Mouse (Mus musculus) neural tube, embryonic 11.5 days (tissue): Measurements from ENCODE around the gene Smyd5. TPM values are rescaled to one million over a fixed set of nuclear protein-coding genes. Genes with fewer than 3 reads are reported as not detected.

Experiments used
- polyA plus RNA-seq: library from polyadenylated mRNA; unstranded; fragments of >200 nt; fragmentation: Nextera tagmentation; extraction: Ambion mirVana; gene quantifications from 2 replicates; pipeline ENCODE4 v1.2.1, GENCODE M21; 2014

Gene Smyd5
- polyA plus RNA-seq, 1 experiment from 2014 or later: 56.9 TPM

Other genes starting within 250 kb of the Smyd5 start
- gene Emx1, start 244.6 kb upstream of the Smyd5 start, polyA plus RNA-seq: not detected in 2 replicates
- 5.5 and 5.7 TPM in 2 replicates for gene Sfxn5, start 98.6 kb upstream of the Smyd5 start, polyA plus RNA-seq
- gene Rab11fip5, start 57.4 kb upstream of the Smyd5 start, polyA plus RNA-seq: 4.4 and 5.5 TPM in 2 replicates
- gene Noto, start 8.1 kb upstream of the Smyd5 start, polyA plus RNA-seq: not detected in 2 replicates
- 712 and 739 TPM in 2 replicates for gene Cct7, start 19.5 kb downstream of the Smyd5 start, polyA plus RNA-seq
- 26.8 and 28.0 TPM in 2 replicates for gene Pradc1, start 20.0 kb downstream of the Smyd5 start, polyA plus RNA-seq
- gene Fbxo41, start 71.0 kb downstream of the Smyd5 start, polyA plus RNA-seq: 0.78 and 1.1 TPM in 2 replicates
- gene Egr4, start 81.6 kb downstream of the Smyd5 start, polyA plus RNA-seq: not detected in 2 replicates
- 6.8 and 7.0 TPM in 2 replicates for gene Alms1, start 155.5 kb downstream of the Smyd5 start, polyA plus RNA-seq